Mouse (Mus musculus): ENCODE measurements around the gene Fam131b.
A peak's percentile ranks its signal among the peaks of the same experiment; 100 is the strongest.

Gene Fam131b

GRCm38 (mm10) chr6:42355794-42356600 lies 31.6 kb upstream of the Fam131b start:
- no peak for DNase-seq

- no peak for DNase-seq
These were observed 30.9 kb upstream of the Fam131b start for GRCm38 (mm10) chr6:42355366-42355765.

GRCm38 (mm10) chr6:42354076-42355019 lies 29.9 kb upstream of the Fam131b start:
- peak; percentile 26 to 35 for DNase-seq

GRCm38 (mm10) chr6:42353180-42353579 lies 28.7 kb upstream of the Fam131b start:
- DNase-seq = peak in 1 of 2 experiments; percentile 13

- DNase-seq = no peak
These were observed 28.0 kb upstream of the Fam131b start for GRCm38 (mm10) chr6:42352486-42352846.

- peak in 1 of 2 experiments; percentile 17 for DNase-seq
These were observed 27.5 kb upstream of the Fam131b start for GRCm38 (mm10) chr6:42351776-42352485.

GRCm38 (mm10) chr6:42350968-42351775 lies 26.7 kb upstream of the Fam131b start:
- peak; percentile 23 to 37 for DNase-seq

GRCm38 (mm10) chr6:42350021-42350967 lies 25.9 kb upstream of the Fam131b start:
- DNase-seq = peak; percentile 80 to 86

- peak; percentile 93 to 94 for DNase-seq
These were observed 25.1 kb upstream of the Fam131b start, which contains the start of gene Zyx for GRCm38 (mm10) chr6:42349426-42350020. Gene Zyx, plus strand, starts transcription at chr6:42349630.

- DNase-seq = peak; percentile 84 to 88
These were observed 24.6 kb upstream of the Fam131b start for GRCm38 (mm10) chr6:42349006-42349425.

GRCm38 (mm10) chr6:42348281-42349005 lies 24.0 kb upstream of the Fam131b start:
- DNase-seq = peak; percentile 66 to 74

GRCm38 (mm10) chr6:42344255-42344654 lies 19.8 kb upstream of the Fam131b start:
- no peak for DNase-seq

GRCm38 (mm10) chr6:42343361-42344120 lies 19.1 kb upstream of the Fam131b start:
- DNase-seq = peak; percentile 90

GRCm38 (mm10) chr6:42342171-42342570 lies 17.7 kb upstream of the Fam131b start:
- DNase-seq = no peak

GRCm38 (mm10) chr6:42339981-42340380 lies 15.5 kb upstream of the Fam131b start:
- DNase-seq = no peak

- no peak for DNase-seq
These were observed 14.7 kb upstream of the Fam131b start for GRCm38 (mm10) chr6:42339189-42339588.

- no peak for DNase-seq
These were observed 6.5 kb upstream of the Fam131b start for GRCm38 (mm10) chr6:42330946-42331345.

GRCm38 (mm10) chr6:42330216-42330615 lies 5.8 kb upstream of the Fam131b start:
- peak; percentile 68 to 69 for DNase-seq

GRCm38 (mm10) chr6:42328757-42329156 lies 4.3 kb upstream of the Fam131b start:
- no peak for DNase-seq
